Mouse (Mus musculus) C2C12 (cell line): ENCODE measurements at regions not wholly inside any gene's neighbourhood (a gene's known extent, or its start where the extent isn't known, plus 50 kb on each side); places are given as distances from the start of the nearest gene placed in this dataset. TPM values are rescaled to one million over a fixed set of nuclear protein-coding genes. Genes with fewer than 3 reads are reported as not detected.
A peak's percentile ranks its signal among the peaks of the same experiment; 100 is the strongest.

Source experiments
- H3K27me3 ChIP-seq: one replicate; pipeline ENCODE4 v1.6.1; 2011; ENCODE audit not compliant: control insufficient read depth, insufficient read depth, insufficient read length
- H3K36me3 ChIP-seq: one replicate; pipeline ENCODE4 v1.6.1; 2011; ENCODE audit not compliant: control insufficient read depth, insufficient read depth
- H3K4me3 ChIP-seq: one replicate; pipeline ENCODE4 v1.5.1; 2011; ENCODE audit warnings: mild to moderate bottlenecking, control low read depth; ENCODE audit not compliant: poor library complexity, insufficient read depth, severe bottlenecking
- H3K79me2 ChIP-seq: one replicate; pipeline ENCODE4 v1.6.1; 2011; ENCODE audit not compliant: control insufficient read depth, insufficient read depth
- H3K79me3 ChIP-seq: one replicate; pipeline ENCODE4 v1.6.1; 2011; ENCODE audit warnings: low read depth, control low read depth
- H3ac ChIP-seq: one replicate; pipeline ENCODE3; 2011; ENCODE audit warnings: low read depth; ENCODE audit not compliant: control insufficient read depth, insufficient read length
- CEBPB ChIP-seq: IDR thresholded peaks from one replicate; pipeline ENCODE4 v1.6.1; 2011; ENCODE audit warnings: low read depth, mild to moderate bottlenecking, control low read depth, moderate library complexity
- CTCF ChIP-seq: IDR thresholded peaks from one replicate; pipeline ENCODE4 v1.5.1; 2011; ENCODE audit not compliant: control insufficient read depth, insufficient read depth, insufficient read length
- FOSL1 ChIP-seq: IDR thresholded peaks from one replicate; pipeline ENCODE4 v1.8.0; 2011; ENCODE audit warnings: mild to moderate bottlenecking, low read length; ENCODE audit not compliant: poor library complexity, insufficient read depth, severe bottlenecking
- MAX ChIP-seq: IDR thresholded peaks from one replicate; pipeline ENCODE4 v1.6.1; 2011; ENCODE audit warnings: mild to moderate bottlenecking, control low read depth
- MYOD1 ChIP-seq: IDR thresholded peaks from one replicate; pipeline ENCODE4 v1.6.1; 2011; ENCODE audit warnings: low read depth; ENCODE audit not compliant: control insufficient read depth, insufficient read length
- MYOG ChIP-seq: IDR thresholded peaks from one replicate; pipeline ENCODE4 v1.6.1; 2011; ENCODE audit not compliant: control insufficient read depth, insufficient read length; ENCODE audit errors: extremely low read depth
- USF1 ChIP-seq: IDR thresholded peaks from one replicate; pipeline ENCODE4 v1.6.1; 2011; ENCODE audit warnings: low read depth, mild to moderate bottlenecking, control low read depth, moderate library complexity
- microRNA-seq: library from miRNA; unstranded; fragments of <30 nt; microRNA quantifications from one replicate; pipeline ENCODE4, GENCODE M21; 2019; ENCODE audit warnings: borderline microRNAs expressed

GRCm38 (mm10) chr15:62043617-62044392, 1121.0 kb upstream of the A1bg start:
- Histone ChIP-seq H3K4me3 (no peak overlapping the region), H3ac (peak overlapping the region; percentile 14), H3K36me3 (peaks cover 76% of the 10 kb centered on the region), H3K27me3 (no peaks in the 10 kb centered on the region), H3K79me3 (peaks cover 97% of the 10 kb centered on the region), H3K79me2 (peaks cover 100% of the 10 kb centered on the region)
- TF ChIP-seq CTCF, result no peak
- TF ChIP-seq MAX, result peak; percentile 99
- TF ChIP-seq CEBPB, result no peak
- peak; percentile 20 for TF ChIP-seq USF1
- TF ChIP-seq MYOG, result no peak
- TF ChIP-seq MYOD1, result peak; percentile 75
- peak; percentile 83 for TF ChIP-seq FOSL1

- TF ChIP-seq CTCF (no peak), MAX (no peak), MYOD1 (no peak), CEBPB (no peak), USF1 (no peak), FOSL1 (no peak), MYOG (no peak)
- H3K4me3 ChIP-seq, result no peak overlapping the region
Measured at GRCm38 (mm10) chr15:62042924-62043504, 1120.2 kb upstream of the A1bg start.

More at GRCm38 (mm10) chr15:62042924-62043504, 1120.2 kb upstream of the A1bg start:
- Histone ChIP-seq H3K27me3 (no peaks in the 10 kb centered on the region), H3K79me2 (peaks cover 100% of the 10 kb centered on the region), H3ac (peak overlapping the region; percentile 14), H3K79me3 (peaks cover 97% of the 10 kb centered on the region), H3K36me3 (peaks cover 68% of the 10 kb centered on the region)

Small RNAs in the stretch of these regions (microRNA-seq; reads per million reads assigned to microRNA genes)
- not detected for gene Gm24810
